Mouse (Mus musculus): ENCODE measurements around the gene Clcn2. TPM values are rescaled to one million over a fixed set of nuclear protein-coding genes. Genes with fewer than 3 reads are reported as not detected.
A peak's percentile ranks its signal among the peaks of the same experiment; 100 is the strongest.

Clcn2 gene
- total RNA-seq, 2 experiments from 2014 or later = 8.0 to 29.1 TPM

GRCm38 (mm10) chr16:20703699-20704400 lies 13.7 kb downstream of the Clcn2 start:
- ATAC-seq (replicated peaks; ENCODE audit: low FRiP score, low TSS enrichment, poor library complexity, severe bottlenecking) = 0 out of 2 replicates have a peak, but pooled peaks have one; percentile 29

DNA sequence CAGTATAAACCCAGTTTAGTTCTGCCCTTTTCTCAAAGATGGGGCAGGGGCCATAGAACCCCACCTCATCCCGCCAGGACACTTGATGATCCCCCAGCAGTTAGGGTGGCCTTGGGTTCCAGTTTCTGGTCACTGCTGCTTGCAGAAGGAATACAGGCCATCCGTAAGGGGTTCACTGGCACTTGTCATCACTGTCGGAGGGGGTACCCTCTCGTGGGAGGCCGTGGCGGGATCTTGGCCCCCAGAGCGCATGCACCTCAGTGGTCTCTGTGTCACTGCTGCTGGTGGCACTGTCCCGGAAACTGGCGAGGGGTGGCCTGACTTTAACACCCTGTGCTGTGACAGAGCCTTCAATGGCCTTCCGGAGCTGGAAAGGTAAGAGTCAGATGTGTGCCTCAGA lies 14.5 kb downstream of the Clcn2 start:
- ATAC-seq (replicated peaks; ENCODE audit: low FRiP score, low TSS enrichment, poor library complexity, severe bottlenecking) = no peak

- ATAC-seq (replicated peaks; ENCODE audit: low FRiP score, low TSS enrichment, poor library complexity, severe bottlenecking) = peak; percentile 79
These were observed 15.0 kb downstream of the Clcn2 start for GRCm38 (mm10) chr16:20702522-20702893.

DNA sequence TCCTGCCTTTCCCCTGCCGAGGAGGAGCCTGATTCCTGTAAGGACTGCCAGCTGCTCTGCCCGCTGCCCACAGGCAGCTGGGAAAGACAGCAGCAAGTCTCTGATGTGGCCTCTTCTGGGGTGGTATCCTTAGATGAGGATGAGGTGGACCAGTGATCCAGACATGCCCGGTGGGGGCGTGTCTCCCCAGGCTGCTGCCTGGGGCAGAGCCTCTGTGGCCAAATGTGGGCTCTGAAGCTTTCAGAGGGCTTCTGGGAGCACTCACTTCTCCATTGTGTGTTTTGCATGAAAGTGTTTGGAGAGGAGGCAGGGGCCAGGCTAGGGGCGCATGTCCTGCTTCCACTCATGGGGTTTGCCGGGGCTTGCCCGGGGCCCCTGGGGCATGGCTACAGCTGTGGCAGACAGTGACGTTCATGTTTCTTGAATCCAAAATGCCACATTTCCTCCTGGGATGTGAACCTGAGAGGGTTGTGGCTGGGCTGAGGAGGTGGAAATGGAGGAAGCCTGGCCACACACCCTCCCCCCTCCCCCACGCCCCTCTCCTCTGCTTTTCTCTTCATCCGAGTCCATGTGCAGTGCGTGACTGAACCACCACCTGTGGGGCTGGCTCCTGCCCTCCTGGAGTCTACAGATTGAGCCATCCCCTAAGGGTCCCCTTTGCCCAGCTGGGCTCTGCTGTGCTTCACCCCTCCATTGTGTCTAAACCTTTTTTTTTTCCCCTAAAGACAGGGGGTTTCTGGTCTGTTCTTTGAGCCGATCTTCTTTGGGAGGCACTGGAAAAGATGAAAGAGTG lies 15.6 kb downstream of the Clcn2 start:
- ATAC-seq (replicated peaks; ENCODE audit: low FRiP score, low TSS enrichment, poor library complexity, severe bottlenecking) = no peak

DNA sequence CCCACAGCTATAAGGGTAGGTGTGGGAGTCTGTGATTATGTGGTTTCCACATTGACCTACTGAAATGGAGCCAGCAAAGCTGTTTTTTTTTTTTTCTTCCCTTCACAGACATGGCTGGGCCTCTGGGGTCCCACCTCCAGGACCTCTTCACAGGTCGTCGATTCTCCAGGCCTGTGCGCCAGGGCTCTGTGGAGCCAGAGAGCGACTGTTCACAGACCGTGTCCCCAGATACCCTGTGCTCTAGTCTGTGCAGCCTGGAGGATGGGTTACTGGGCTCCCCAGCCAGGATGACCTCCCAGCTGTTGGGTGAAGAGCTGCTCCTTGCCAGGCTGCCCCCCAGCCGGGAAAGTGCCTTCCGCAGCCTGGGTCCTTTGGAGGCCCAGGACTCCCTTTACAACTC lies 16.2 kb downstream of the Clcn2 start:
- no peak for ATAC-seq (replicated peaks; ENCODE audit: low FRiP score, low TSS enrichment, poor library complexity, severe bottlenecking)

DNA sequence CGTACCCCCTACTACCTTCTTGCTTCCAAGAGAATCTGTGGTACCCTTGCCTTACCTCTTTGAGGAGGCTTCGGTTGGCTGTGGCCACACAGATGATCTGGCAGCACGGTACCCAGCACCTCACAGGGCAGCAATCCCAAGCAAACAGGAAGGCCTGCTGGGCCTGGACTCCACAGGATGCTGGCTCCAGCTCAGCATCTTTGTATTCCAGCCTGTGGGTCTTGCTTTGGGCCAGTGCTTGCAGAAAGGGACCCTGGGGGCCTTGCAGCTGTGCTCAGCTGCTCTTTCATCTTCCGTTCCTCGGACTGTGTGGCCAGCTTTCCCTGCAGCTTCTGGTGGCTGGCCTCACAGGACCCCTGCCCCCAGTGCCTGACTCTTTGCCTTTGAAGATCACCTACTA lies 17.5 kb downstream of the Clcn2 start:
- no peak for ATAC-seq (replicated peaks; ENCODE audit: low FRiP score, low TSS enrichment, poor library complexity, severe bottlenecking)

GRCm38 (mm10) chr16:20699266-20699665 lies 18.3 kb downstream of the Clcn2 start:
- ATAC-seq (replicated peaks; ENCODE audit: low FRiP score, low TSS enrichment, poor library complexity, severe bottlenecking) = no peak

DNA sequence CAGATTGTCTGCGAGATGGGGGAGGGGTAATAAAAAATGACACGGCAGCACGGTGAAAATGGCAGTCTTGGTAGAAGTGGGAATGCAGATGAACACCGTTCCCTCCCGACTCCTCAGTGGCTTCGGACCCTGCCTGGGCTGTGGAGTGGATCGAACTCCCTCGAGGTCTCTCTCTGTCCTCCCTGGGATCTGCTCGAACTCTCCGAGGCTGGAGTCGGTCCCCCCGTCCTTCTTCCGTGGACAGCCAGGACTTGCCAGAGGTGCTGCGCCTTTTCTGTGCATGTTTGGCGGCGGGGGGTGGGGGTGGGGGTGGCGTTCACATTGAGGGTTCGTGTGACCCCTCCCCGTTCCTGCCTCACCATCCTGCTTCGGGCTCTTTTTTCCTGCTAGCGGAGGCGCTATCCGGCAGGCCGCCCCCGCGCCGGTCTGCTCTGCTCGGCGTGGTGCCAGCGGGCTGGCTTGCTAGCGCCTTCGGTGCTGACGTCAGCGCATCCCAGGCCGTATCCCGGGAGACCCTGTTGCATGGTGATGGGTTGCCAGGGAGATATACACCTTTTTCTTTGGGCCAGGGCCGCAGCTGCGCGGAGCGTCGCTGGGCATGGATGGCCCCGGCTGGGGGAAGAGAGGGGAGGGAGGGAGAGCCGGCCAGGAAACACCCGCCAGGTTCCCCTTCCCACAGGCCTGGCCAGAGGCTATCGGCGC lies 21.8 kb downstream of the Clcn2 start:
- ATAC-seq (replicated peaks; ENCODE audit: low FRiP score, low TSS enrichment, poor library complexity, severe bottlenecking) = no peak

DNA sequence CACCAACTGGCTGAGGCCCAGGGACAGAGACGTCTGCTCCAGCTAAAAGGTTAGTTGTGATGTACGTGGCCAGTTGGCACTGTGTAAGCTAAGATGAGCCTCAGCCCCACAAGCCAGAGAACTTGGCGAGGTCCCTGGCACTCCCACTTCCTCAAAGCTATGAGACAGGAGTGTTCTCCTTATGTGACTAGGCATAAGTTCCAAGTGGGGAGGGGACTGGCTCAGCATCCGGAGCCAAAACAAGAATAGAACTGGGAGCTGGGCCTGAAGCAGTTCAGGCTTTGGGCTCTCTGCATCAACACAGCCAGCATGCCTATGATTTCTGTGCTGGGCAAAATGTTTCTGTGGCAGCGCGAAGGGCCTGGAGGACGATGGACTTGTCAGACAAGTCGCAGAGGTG lies 22.8 kb downstream of the Clcn2 start:
- no peak for ATAC-seq (replicated peaks; ENCODE audit: low FRiP score, low TSS enrichment, poor library complexity, severe bottlenecking)

DNA sequence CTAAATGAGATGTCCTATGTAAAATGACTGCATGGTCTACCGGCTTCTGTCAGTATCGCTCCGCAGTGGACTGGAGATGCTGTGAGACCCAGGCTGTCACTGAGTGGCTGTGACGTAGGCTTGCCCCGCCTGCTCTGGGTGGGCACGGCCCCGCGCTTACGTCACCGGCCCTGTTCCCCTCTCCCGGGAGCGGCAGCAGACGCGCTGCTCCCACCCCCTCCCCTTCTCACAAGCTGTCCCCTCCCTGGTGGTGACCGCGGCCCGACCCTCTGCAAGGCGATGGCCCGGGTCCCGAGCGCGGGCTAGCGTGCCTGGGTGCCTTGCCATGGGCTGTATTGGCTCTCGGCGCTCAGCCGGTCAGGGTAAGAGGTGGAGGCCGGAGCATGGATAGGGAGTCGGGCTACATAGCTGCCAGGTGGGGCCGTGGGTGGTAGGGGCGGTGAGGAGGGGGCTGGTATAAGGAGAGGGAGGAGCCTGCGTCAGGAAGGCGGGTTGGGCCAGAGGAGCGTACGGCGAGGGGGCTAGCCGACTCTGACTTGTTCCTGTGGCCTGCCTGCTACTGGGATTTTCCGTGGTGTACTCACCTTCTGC lies 24.3 kb downstream of the Clcn2 start, which contains the start of gene Fam131a:
TSS of gene Fam131a (plus strand) at position 131 of the 591 bp plus-strand sequence.
- peak; percentile 82 for ATAC-seq (replicated peaks; ENCODE audit: low FRiP score, low TSS enrichment, poor library complexity, severe bottlenecking)

GRCm38 (mm10) chr16:20692241-20692965 lies 25.1 kb downstream of the Clcn2 start:
- ATAC-seq (replicated peaks; ENCODE audit: low FRiP score, low TSS enrichment, poor library complexity, severe bottlenecking) = no peak

DNA sequence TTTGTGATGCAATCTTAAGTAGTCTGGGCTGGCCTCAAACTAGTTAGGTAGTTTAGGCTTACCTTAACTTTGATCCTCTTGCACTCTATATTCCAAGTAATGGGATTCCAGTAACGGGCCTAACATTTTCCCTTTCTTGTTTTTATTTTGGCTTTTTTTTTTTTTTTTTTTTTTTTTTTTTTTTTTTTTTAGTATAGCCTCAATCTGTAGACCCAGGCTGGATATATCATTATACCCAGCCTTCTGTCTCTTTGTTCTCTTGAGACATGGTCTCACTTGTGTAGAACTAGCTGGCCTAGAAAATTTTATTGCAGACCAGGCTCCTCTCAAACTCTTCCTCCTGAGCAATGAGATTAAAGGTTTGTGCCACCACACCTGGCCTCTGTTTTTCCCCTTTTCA lies 25.9 kb downstream of the Clcn2 start:
- ATAC-seq (replicated peaks; ENCODE audit: low FRiP score, low TSS enrichment, poor library complexity, severe bottlenecking) = no peak

GRCm38 (mm10) chr16:20690774-20691173 lies 26.8 kb downstream of the Clcn2 start:
- ATAC-seq (replicated peaks; ENCODE audit: low FRiP score, low TSS enrichment, poor library complexity, severe bottlenecking) = peak; percentile 42

DNA sequence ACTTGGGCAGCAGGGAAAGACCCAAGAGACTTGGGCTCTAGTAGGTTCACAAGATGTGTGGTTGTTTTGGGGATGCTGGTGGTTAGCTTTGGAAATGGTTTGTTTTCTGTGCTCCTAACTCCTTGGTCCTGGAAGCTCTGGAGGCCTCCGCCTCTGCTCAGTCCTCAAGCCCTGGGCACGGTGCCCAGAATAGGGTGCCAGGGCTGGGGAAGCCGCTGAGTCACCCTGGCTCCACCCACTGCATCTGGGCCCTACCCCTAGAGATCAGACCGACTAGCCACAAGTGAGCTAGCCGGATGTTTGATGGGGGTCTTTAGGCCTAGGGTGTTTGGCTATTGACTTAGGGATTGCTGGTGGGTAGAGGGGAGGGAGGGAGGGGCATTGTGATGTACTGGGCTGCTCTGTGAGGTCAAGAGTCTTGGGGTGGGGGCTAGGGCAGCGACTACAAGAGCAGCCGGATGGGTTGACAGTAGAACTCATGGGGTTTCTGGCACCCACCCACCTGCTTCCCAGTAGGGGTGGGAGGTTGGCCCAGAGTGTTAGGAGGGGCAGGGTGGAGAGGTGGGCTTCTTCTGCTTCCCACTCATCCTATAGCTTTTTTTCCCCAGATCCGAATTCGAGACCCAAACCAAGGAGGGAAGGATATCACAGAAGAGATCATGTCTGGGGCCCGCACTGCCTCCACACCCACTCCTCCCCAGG lies 39.4 kb downstream of the Clcn2 start:
- peak; percentile 80 for ATAC-seq (replicated peaks; ENCODE audit: low FRiP score, low TSS enrichment, poor library complexity, severe bottlenecking)

DNA sequence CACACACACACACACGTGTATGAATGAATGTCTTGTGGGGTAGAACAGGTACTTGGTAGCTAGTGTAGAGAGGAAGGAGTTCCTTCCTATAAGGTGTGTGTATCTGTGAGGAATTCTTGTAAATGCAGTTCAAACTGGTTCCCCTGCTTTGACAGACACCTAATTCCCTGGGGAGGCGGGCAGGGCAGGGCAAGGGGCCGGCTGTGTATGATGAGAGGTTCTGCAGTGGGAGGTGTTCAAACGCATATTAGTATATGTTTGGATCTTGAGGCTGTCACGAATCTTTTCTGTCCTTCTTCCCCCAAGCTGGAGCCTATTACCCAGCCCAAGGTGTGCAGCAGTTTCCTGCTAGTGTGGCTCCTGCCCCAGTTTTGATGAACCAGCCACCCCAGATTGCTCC lies 40.2 kb downstream of the Clcn2 start:
- ATAC-seq (replicated peaks; ENCODE audit: low FRiP score, low TSS enrichment, poor library complexity, severe bottlenecking) = no peak

- no peak for ATAC-seq (replicated peaks; ENCODE audit: low FRiP score, low TSS enrichment, poor library complexity, severe bottlenecking)
These were observed 40.8 kb downstream of the Clcn2 start for GRCm38 (mm10) chr16:20676702-20677101.

GRCm38 (mm10) chr16:20675213-20675612 lies 42.3 kb downstream of the Clcn2 start:
- ATAC-seq (replicated peaks; ENCODE audit: low FRiP score, low TSS enrichment, poor library complexity, severe bottlenecking) = no peak

GRCm38 (mm10) chr16:20673706-20674303 lies 43.7 kb downstream of the Clcn2 start:
- ATAC-seq (replicated peaks; ENCODE audit: low FRiP score, low TSS enrichment, poor library complexity, severe bottlenecking) = peak; percentile 76

Data from megakaryocyte-erythroid progenitor cell, adult 5-6 weeks (primary cell).